Mouse (Mus musculus): ENCODE data around the gene Spata1. TPM values are rescaled to one million over a fixed set of nuclear protein-coding genes. Genes with fewer than 3 reads are reported as not detected.

Spata1 gene
- polyA plus RNA-seq, 1 experiment from 2014 or later, result 4.7 TPM

GRCm38 (mm10) chr3:146414555-146414954, 85.0 kb downstream of the Spata1 start:
- WGBS, result 94% methylated on average over 12 of the region's 12 CpGs
- no peak overlapping the region for H3K27ac ChIP-seq
- no peaks in the 10 kb centered on the region for H3K27me3 ChIP-seq
- H3K9me3 ChIP-seq, result no peaks in the 10 kb centered on the region
- H3K36me3 ChIP-seq, result peaks cover 19% of the 10 kb centered on the region
- H3K4me2 ChIP-seq, result no peak overlapping the region
- no peak overlapping the region for H3K4me3 ChIP-seq
- H3K4me1 ChIP-seq, result peaks cover 7% of the 10 kb centered on the region
- no peak for ATAC-seq (ENCODE audit: insufficient number of reproducible peaks, low FRiP score, low TSS enrichment, low read depth)
- H3K9ac ChIP-seq, result no peak overlapping the region

- Histone ChIP-seq H3K36me3 (peaks cover 13% of the 10 kb centered on the region), H3K9me3 (no peaks in the 10 kb centered on the region), H3K4me1 (peaks cover 7% of the 10 kb centered on the region), H3K4me2 (no peak overlapping the region), H3K9ac (no peak overlapping the region), H3K4me3 (no peak overlapping the region), H3K27me3 (no peaks in the 10 kb centered on the region), H3K27ac (no peak overlapping the region)
- WGBS, result 76% methylated on average over 4 of the region's 4 CpGs
- ATAC-seq (ENCODE audit: insufficient number of reproducible peaks, low FRiP score, low TSS enrichment, low read depth), result no peak
Observed at GRCm38 (mm10) chr3:146413992-146414391, 85.6 kb downstream of the Spata1 start.

- Histone ChIP-seq H3K4me2 (no peak overlapping the region), H3K27ac (no peak overlapping the region), H3K9me3 (no peaks in the 10 kb centered on the region), H3K27me3 (no peaks in the 10 kb centered on the region), H3K9ac (no peak overlapping the region), H3K4me3 (no peak overlapping the region), H3K36me3 (peaks cover 6% of the 10 kb centered on the region; the same call in 1 of the 2 replicates), H3K4me1 (peaks cover 7% of the 10 kb centered on the region)
- WGBS, result 78% methylated on average over 13 of the region's 13 CpGs
- ATAC-seq (ENCODE audit: insufficient number of reproducible peaks, low FRiP score, low TSS enrichment, low read depth), result no peak
Observed at GRCm38 (mm10) chr3:146413016-146413415, 86.5 kb downstream of the Spata1 start.

- ATAC-seq (ENCODE audit: insufficient number of reproducible peaks, low FRiP score, low TSS enrichment, low read depth), result no peak
- peaks cover 2% of the 10 kb centered on the region; the same call in 1 of the 2 replicates for H3K36me3 ChIP-seq
Observed at GRCm38 (mm10) chr3:146412480-146412879, 87.1 kb downstream of the Spata1 start.

GRCm38 (mm10) chr3:146412008-146412407, 87.5 kb downstream of the Spata1 start:
- Histone ChIP-seq H3K9ac (no peak overlapping the region), H3K27me3 (no peaks in the 10 kb centered on the region), H3K9me3 (no peaks in the 10 kb centered on the region), H3K4me2 (no peak overlapping the region), H3K4me1 (peaks cover 11% of the 10 kb centered on the region), H3K36me3 (no peaks in the 10 kb centered on the region), H3K27ac (no peak overlapping the region), H3K4me3 (no peak overlapping the region)
- no peak for ATAC-seq (ENCODE audit: insufficient number of reproducible peaks, low FRiP score, low TSS enrichment, low read depth)
- WGBS, result 70% methylated on average over 2 of the region's 2 CpGs

More at GRCm38 (mm10) chr3:146412480-146412879, 87.1 kb downstream of the Spata1 start:
- Histone ChIP-seq H3K4me3 (no peak overlapping the region), H3K4me1 (peaks cover 8% of the 10 kb centered on the region), H3K27me3 (no peaks in the 10 kb centered on the region), H3K9ac (no peak overlapping the region), H3K4me2 (no peak overlapping the region), H3K9me3 (no peaks in the 10 kb centered on the region), H3K27ac (no peak overlapping the region)
- WGBS, result 69% methylated on average over 7 of the region's 7 CpGs

- Histone ChIP-seq H3K9ac (no peak overlapping the region), H3K27ac (no peak overlapping the region), H3K4me1 (peaks cover 22% of the 10 kb centered on the region), H3K9me3 (no peaks in the 10 kb centered on the region), H3K36me3 (no peaks in the 10 kb centered on the region), H3K4me3 (no peak overlapping the region), H3K4me2 (no peak overlapping the region), H3K27me3 (no peaks in the 10 kb centered on the region)
- ATAC-seq (ENCODE audit: insufficient number of reproducible peaks, low FRiP score, low TSS enrichment, low read depth), result no peak
- WGBS, result 73% methylated on average over 7 of the region's 7 CpGs
Observed at GRCm38 (mm10) chr3:146410114-146410513, 89.4 kb downstream of the Spata1 start.

Other genes with a start within 250 kb of the Spata1 start
- gene Ssx2ip, start 95.1 kb downstream of the Spata1 start, polyA plus RNA-seq (2015; fragmentation: Nextera tagmentation; extraction: Ambion mirVana), result 25.4 and 25.6 TPM in 2 replicates
- gene Ctbs, start 50.0 kb downstream of the Spata1 start, polyA plus RNA-seq (2015; fragmentation: Nextera tagmentation; extraction: Ambion mirVana), result 10.1 and 10.4 TPM in 2 replicates
- gene Gng5, start 54 bp upstream of the Spata1 start, polyA plus RNA-seq (2015; fragmentation: Nextera tagmentation; extraction: Ambion mirVana), result 729 and 820 TPM in 2 replicates
- 43.2 and 44.9 TPM in 2 replicates for gene Rpf1, start 21.7 kb upstream of the Spata1 start, polyA plus RNA-seq (2015; fragmentation: Nextera tagmentation; extraction: Ambion mirVana)
- gene Uox, start 70.7 kb upstream of the Spata1 start, polyA plus RNA-seq (2015; fragmentation: Nextera tagmentation; extraction: Ambion mirVana), result 1.0 and 1.2 TPM in 2 replicates
- 0.14 and 0.15 TPM in 2 replicates for gene Dnase2b, start 115.8 kb upstream of the Spata1 start, polyA plus RNA-seq (2015; fragmentation: Nextera tagmentation; extraction: Ambion mirVana)
- not detected in 2 replicates for gene 4930503B20Rik, start 151.6 kb upstream of the Spata1 start, polyA plus RNA-seq (2015; fragmentation: Nextera tagmentation; extraction: Ambion mirVana)
- 1.2 and 1.7 TPM in 2 replicates for gene Samd13, start 185.8 kb upstream of the Spata1 start, polyA plus RNA-seq (2015; fragmentation: Nextera tagmentation; extraction: Ambion mirVana)